ENCODE assay signal across 1 mouse cellular context in the genomic region with DNA sequence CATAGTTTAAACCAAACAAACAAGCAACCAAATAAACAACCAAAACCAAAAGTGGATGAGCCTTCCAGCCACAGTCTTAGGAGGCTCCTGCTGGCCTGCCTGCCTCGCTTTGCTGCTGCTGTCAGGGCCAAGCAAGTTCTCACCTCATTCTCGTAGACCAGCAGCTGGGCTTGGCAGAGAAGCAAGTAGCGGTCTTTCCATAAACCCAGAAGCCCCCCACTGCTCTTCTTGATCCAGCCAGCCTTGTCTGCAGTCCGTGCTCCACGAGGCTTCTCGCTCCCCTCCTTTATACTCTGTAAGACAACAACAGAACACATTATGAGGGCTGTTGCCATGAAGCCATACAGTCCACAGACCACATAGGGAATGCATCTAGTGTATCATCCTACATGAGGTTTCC.
TF ChIP-seq lines count a peak whose summit lies in the region.

No protein-coding gene starts in this region.

TF ChIP-seq in CH12.LX, 34 proteins besides CTCF, POLR2A, EP300 and RAD21:
- no peak for TF ChIP-seq USF2 (conservative IDR thresholded peaks at IDR 0.05; ENCODE audit: low read depth, low read length)
- TF ChIP-seq KAT2A (IDR thresholded peaks at IDR 0.05; ENCODE audit: insufficient replicate concordance, low read length): no peak
- TF ChIP-seq JUND (conservative IDR thresholded peaks at IDR 0.05; ENCODE audit: low read depth, low read length): no peak
- no peak for TF ChIP-seq ZC3H11A (IDR thresholded peaks at IDR 0.05; ENCODE audit: low read depth, low read length)
- no peak for TF ChIP-seq CHD1 (IDR thresholded peaks at IDR 0.05; ENCODE audit: low read depth, low read length)
- TF ChIP-seq POLR2AphosphoS2 (IDR thresholded peaks at IDR 0.05; ENCODE audit: low read depth, low read length): no peak
- TF ChIP-seq ZKSCAN1 (IDR thresholded peaks at IDR 0.05; ENCODE audit: borderline replicate concordance, low read depth, low read length): no peak
- no peak for TF ChIP-seq ETS1 (conservative IDR thresholded peaks at IDR 0.05; ENCODE audit: low read depth, low read length)
- TF ChIP-seq ZMIZ1 (IDR thresholded peaks at IDR 0.05; ENCODE audit: low read depth, low read length): no peak
